Mouse (Mus musculus) olfactory bulb, adult 2 months (tissue): Measurements from ENCODE around the gene Sowahc. TPM values are rescaled to one million over a fixed set of nuclear protein-coding genes. Genes with fewer than 3 reads are reported as not detected.

Experiments
- H3K27ac ChIP-seq: fragments of 200-500 bp; 2 replicates; pipeline ENCODE4 v1.5.1; 2012; ENCODE audit warnings: low read depth, low read length; ENCODE audit not compliant: insufficient read depth
- H3K4me1 ChIP-seq: fragments of 200-500 bp; 2 replicates; pipeline ENCODE4 v1.6.1; 2012; ENCODE audit warnings: low read length; ENCODE audit not compliant: control insufficient read depth, insufficient read depth
- H3K4me3 ChIP-seq: fragments of 200-500 bp; 2 replicates; pipeline ENCODE4 v1.5.1; 2012; ENCODE audit warnings: mild to moderate bottlenecking, low read depth, low read length, moderate library complexity; ENCODE audit not compliant: insufficient read depth
- CTCF ChIP-seq: fragments of 200-500 bp; IDR thresholded peaks from 2 replicates; pipeline ENCODE4 v1.5.1; 2012; ENCODE audit warnings: low read depth, mild to moderate bottlenecking, low read length, moderate library complexity; ENCODE audit not compliant: insufficient read depth
- POLR2A ChIP-seq: fragments of 200-500 bp; IDR thresholded peaks from 2 replicates; pipeline ENCODE4 v1.6.1; 2012; ENCODE audit warnings: mild to moderate bottlenecking, low read depth, low read length, moderate library complexity; ENCODE audit not compliant: insufficient read depth
- WGBS: fragments of 180-500 bp; shearing (Covaris S2); methylation state at CpG from one replicate; pipeline ENCODE4 v1.1.7; 2018; 5-methylcytosine and 5-hydroxymethylcytosine counted together
- polyA plus RNA-seq: library from polyadenylated mRNA; stranded (reverse); fragments of >200 nt; gene quantifications from 2 replicates; pipeline ENCODE4 v1.2.4, GENCODE M21; 2012; ENCODE audit warnings: low replicate concordance; ENCODE audit not compliant: missing spikeins, insufficient read depth, insufficient read length

Sowahc gene
- polyA plus RNA-seq, result not detected in 2 replicates

- TF ChIP-seq CTCF (no peak), POLR2A (peak; percentile 53)
- under 1% methylated on average over 84 of the region's 84 CpGs for WGBS
- Histone ChIP-seq H3K4me3 (peak within 1 kb of the TSS; percentile 98), H3K4me1 (peaks cover 11% of the 10 kb centered on the region), H3K27ac (peak within 1 kb of the TSS; percentile 54; the same call in 1 of the 2 replicates)
These were observed at the start of gene Sowahc, which contains the start of gene Sept10 for GRCm38 (mm10) chr10:59221473-59222270. Gene Sowahc, plus strand, starts transcription at chr10:59221953. Gene Sept10, minus strand, starts transcription at chr10:59221847.

GRCm38 (mm10) chr10:59172539-59172938, 49.2 kb upstream of the Sowahc start:
- no peaks in the 10 kb centered on the region for H3K4me1 ChIP-seq
- WGBS, result 96% methylated on average over 1 of the region's 1 CpGs
- H3K4me3 ChIP-seq, result no peak overlapping the region
- TF ChIP-seq POLR2A, result no peak
- no peak for TF ChIP-seq CTCF
- no peak overlapping the region for H3K27ac ChIP-seq

- H3K27ac ChIP-seq, result no peak overlapping the region
- H3K4me1 ChIP-seq, result no peaks in the 10 kb centered on the region
- TF ChIP-seq POLR2A (no peak), CTCF (no peak)
- no peak overlapping the region for H3K4me3 ChIP-seq
- 92% methylated on average over 3 of the region's 3 CpGs for WGBS
These were observed 42.1 kb upstream of the Sowahc start for GRCm38 (mm10) chr10:59179620-59180019.

GRCm38 (mm10) chr10:59182306-59182705, 39.4 kb upstream of the Sowahc start:
- H3K4me1 ChIP-seq, result no peaks in the 10 kb centered on the region
- no peak overlapping the region for H3K4me3 ChIP-seq
- TF ChIP-seq CTCF, result no peak
- no peak for TF ChIP-seq POLR2A
- no peak overlapping the region for H3K27ac ChIP-seq
- WGBS, result 69% methylated on average over 3 of the region's 3 CpGs

- WGBS, result 80% methylated on average over 5 of the region's 5 CpGs
- no peaks in the 10 kb centered on the region for H3K4me1 ChIP-seq
- no peak overlapping the region for H3K27ac ChIP-seq
- no peak overlapping the region for H3K4me3 ChIP-seq
- no peak for TF ChIP-seq CTCF
- TF ChIP-seq POLR2A, result no peak
These were observed 26.9 kb upstream of the Sowahc start for GRCm38 (mm10) chr10:59194891-59195290.

GRCm38 (mm10) chr10:59196763-59197162, 25.0 kb upstream of the Sowahc start:
- WGBS, result 89% methylated on average over 3 of the region's 3 CpGs
- TF ChIP-seq POLR2A (no peak), CTCF (no peak)
- H3K4me3 ChIP-seq, result no peak overlapping the region

GRCm38 (mm10) chr10:59200011-59200410, 21.7 kb upstream of the Sowahc start:
- TF ChIP-seq POLR2A, result no peak
- TF ChIP-seq CTCF, result no peak
- H3K27ac ChIP-seq, result no peak overlapping the region
- no peak overlapping the region for H3K4me3 ChIP-seq
- H3K4me1 ChIP-seq, result no peaks in the 10 kb centered on the region

More at GRCm38 (mm10) chr10:59196763-59197162, 25.0 kb upstream of the Sowahc start:
- Histone ChIP-seq H3K27ac (no peak overlapping the region), H3K4me1 (no peaks in the 10 kb centered on the region)

GRCm38 (mm10) chr10:59220824-59221472, 805 bp upstream of the Sowahc start:
- Histone ChIP-seq H3K4me3 (peak overlapping the region; percentile 98), H3K27ac (no peak overlapping the region)

GRCm38 (mm10) chr10:59222271-59223101, 733 bp downstream of the Sowahc start:
- Histone ChIP-seq H3K27ac (no peak overlapping the region), H3K4me3 (peak overlapping the region; percentile 98), H3K4me1 (peaks cover 11% of the 10 kb centered on the region)
- WGBS, result 4% methylated on average over 49 of the region's 49 CpGs
- TF ChIP-seq CTCF (no peak), POLR2A (no peak)

More at GRCm38 (mm10) chr10:59220824-59221472, 805 bp upstream of the Sowahc start:
- no peak for TF ChIP-seq POLR2A
- H3K4me1 ChIP-seq, result peaks cover 11% of the 10 kb centered on the region
- under 1% methylated on average over 39 of the region's 39 CpGs for WGBS
